Mouse (Mus musculus) cerebellum, adult 18-20 months (tissue): ENCODE data around the gene Plcl2.
A peak's percentile ranks its signal among the peaks of the same experiment; 100 is the strongest.

Experiments
- DNase-seq, 2 experiments: peaks; one replicate each; pipeline ENCODE4 v3.0.0; 2021

Gene Plcl2

GRCm38 (mm10) chr17:50509251-50510104 lies at the start of gene Plcl2:
TSS of gene Plcl2 (plus strand) at chr17:50509403.
- peak; percentile 60 to 79 for DNase-seq

- no peak for DNase-seq
Measured at GRCm38 (mm10) chr17:50460301-50460700, 48.9 kb upstream of the Plcl2 start.

GRCm38 (mm10) chr17:50467438-50467837 lies 41.8 kb upstream of the Plcl2 start:
- DNase-seq = no peak

- DNase-seq = no peak
Measured at GRCm38 (mm10) chr17:50469126-50469525, 40.1 kb upstream of the Plcl2 start.

- no peak for DNase-seq
Measured at GRCm38 (mm10) chr17:50469543-50470431, 39.4 kb upstream of the Plcl2 start.

DNA sequence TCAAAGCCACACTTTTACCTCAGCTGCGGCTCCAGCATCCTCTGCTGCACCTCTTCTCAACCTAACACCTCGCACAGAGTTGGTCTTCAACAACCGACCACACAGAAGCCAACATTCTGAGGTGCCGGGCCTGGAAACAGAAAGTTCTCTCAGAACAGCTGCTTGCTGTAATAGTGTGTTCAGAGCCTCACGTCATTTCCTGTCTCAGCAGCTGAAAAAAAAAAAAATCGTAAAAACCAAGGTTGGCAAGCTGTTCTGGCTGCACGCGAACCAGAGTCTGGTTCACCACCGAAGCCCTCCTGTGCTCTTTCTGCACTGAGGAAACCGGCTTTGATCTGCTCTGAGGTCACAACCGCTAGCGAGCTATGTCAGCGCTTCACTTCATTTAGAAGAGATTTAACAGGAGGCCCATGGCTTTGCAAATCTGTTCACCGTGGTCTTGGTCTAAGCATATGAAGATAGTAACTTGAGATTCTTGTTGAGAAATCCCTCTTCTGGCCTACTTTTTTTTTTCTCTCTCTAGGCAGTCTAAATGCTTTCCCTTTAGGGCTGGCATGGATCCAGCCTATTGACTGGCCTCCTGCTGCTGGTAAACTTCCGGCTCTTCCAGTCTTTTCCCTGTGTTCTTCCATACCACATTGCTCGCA lies 38.6 kb upstream of the Plcl2 start:
- peak in 1 of 2 experiments; percentile 20 for DNase-seq

DNA sequence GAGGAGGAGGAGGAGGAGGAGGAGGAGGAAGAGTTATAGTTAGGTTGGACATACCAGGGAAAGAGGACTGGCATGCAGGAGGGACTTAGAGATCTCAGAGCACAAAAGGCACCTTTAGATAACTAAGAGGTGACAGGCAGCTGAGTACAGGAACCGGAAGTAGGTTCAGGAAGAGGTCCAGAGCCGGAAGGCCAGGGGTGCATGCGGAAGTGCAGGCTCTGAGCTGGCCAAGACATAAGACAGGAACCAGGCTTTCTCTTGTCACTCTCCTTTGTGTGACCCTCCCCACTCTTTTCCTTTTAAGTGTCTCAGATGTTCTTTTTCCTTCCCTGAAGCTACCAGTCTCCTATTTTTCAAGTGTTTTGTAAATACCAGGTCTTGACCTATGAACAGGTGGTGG lies 38.0 kb upstream of the Plcl2 start:
- no peak for DNase-seq

GRCm38 (mm10) chr17:50477277-50477676 lies 31.9 kb upstream of the Plcl2 start:
- DNase-seq = no peak

GRCm38 (mm10) chr17:50480867-50481266 lies 28.3 kb upstream of the Plcl2 start:
- no peak for DNase-seq

DNA sequence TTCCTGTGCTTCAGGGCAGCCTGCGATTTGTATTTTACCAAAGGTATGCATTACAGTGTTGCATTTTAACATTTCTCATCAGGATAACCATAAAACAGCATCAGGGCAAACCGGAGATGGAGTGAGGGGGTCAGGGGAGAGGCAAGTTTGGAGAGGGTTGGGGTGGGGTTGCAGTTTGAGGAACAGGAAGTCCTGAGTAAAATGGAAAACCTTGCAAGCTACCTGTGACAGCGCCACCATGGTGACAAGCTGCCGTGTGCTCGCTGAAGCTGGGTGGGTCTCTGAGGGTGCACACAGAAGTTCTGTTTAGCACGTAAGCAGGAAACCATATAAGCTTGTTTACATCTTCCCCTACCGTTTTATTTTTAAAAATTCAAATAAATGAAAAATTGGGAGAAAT lies 25.5 kb upstream of the Plcl2 start:
- DNase-seq = no peak

DNA sequence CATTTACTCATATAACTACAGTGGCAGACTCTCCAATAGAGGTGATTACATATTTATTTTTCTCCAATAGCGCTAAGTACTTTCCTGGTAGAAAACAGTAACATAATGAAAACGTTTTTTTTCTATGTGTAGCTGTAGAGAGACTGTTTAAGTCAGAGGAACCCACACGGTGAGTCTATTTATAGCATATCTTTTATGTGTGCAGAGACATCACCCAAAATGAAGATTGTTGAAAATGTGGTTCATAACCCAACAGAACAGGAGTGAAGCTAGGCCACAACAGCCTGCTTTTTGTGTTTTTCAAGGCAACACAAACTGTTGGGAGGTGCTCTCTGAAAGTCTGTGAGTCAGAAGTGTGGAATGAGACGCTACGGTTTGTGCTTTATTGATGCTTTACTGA lies 24.2 kb upstream of the Plcl2 start:
- DNase-seq = no peak

- DNase-seq = no peak
Measured at GRCm38 (mm10) chr17:50487058-50487618, 22.1 kb upstream of the Plcl2 start.

- DNase-seq = no peak
Measured at GRCm38 (mm10) chr17:50487670-50488069, 21.5 kb upstream of the Plcl2 start.

DNA sequence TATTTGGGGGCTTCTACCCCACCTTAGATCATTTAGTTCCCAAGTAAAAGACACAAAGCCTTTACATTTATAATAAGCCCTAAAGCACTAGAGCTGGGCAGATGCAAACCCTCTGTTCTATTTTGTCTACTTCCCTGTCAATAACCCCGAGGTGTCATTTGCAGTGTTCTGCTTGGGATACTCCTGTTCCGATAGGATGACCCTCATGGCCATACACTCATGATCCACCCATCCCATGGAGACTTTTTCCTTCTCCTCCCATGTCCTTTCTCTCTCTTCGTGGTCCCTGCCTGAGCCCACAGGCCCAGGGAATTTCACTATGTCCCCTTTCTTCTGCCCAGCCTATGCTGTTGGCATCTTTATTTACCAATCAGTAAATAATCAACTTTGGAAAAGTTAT lies 20.8 kb upstream of the Plcl2 start:
- DNase-seq = no peak

DNA sequence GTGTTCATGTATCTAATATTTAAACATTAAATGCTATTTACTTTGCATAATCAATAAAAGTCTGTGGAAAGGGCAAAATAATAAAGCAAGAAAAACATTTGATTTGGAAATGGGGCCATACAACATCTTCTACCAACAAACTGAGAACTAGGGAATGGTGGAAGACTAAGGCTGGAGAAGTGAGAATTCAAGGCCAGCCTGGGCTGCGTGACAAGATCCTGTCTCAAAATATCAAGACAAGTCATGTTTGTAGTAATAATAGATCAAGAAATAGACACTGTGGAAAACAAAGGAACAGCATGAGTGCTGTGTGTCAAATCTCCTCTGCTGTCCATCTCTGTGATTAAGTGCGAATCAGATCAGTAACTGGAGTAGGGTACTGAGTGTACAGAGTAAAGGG lies 20.3 kb upstream of the Plcl2 start:
- DNase-seq = no peak

GRCm38 (mm10) chr17:50490644-50491430 lies 18.4 kb upstream of the Plcl2 start:
- peak; percentile 37 to 47 for DNase-seq

- no peak for DNase-seq
Measured at GRCm38 (mm10) chr17:50491496-50491895, 17.7 kb upstream of the Plcl2 start.

DNA sequence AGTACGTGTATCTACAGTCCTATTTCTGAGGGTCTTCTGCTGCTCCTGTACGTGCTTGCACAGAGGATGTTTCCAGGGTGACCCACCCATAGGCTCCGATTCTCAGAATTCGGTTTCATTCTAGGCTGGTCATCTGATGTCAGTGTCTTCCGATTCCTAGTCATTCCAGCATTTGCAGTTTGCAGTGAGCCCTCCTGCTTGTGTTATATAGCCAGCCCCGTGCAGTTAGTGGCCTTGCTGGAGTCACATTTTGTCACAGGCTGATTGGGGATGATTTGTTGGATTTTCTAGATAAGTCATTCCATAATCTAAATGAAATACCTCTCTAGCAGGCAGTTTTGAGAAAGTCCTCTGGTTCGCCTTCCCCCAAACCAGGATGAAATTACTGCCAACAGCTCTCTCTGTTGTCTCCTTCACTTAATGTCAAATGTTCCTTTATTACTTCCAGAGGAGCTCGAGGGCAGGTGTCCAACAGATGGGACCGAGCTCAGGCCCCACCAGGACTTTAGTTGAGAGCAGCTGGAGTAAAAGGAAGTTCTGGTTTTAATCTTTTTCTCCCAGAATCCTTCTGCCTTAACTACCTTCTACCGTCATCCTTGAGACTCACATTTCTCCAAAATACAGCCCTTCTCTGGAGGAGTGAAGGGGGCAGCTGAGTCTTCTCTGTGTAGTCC lies 13.8 kb upstream of the Plcl2 start:
- no peak for DNase-seq

DNA sequence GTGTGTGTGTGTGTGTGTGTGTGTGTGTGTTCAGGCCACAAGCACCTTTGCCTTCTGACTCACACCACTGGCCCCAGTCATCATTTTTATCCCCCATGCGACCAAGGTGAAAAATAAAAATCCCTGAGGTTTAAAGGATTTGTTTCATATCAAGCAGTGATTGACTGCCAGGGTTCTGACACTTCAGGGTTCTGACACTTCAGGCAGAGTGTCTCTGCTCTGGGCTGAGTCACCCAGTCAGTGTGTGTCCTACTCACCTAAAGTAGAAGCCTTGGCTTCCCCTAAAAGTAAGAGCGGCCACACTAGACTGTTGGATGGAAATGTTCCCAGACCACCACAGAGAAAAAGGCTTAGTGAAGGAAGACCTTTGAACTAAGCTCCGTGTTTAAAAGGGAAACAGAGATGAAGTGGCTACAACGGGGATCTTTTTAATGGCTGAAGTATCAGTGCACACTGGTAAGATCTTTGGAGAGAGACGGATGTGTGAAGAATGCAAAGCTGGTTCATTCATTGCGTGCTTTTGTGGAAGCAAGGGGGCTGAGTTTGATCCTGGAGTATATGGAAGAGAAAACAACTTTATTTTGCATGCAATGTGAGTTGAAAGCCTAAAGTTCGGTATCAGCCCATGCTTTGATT lies 11.0 kb upstream of the Plcl2 start:
- DNase-seq = no peak

- no peak for DNase-seq
Measured at GRCm38 (mm10) chr17:50499091-50499790, 10.0 kb upstream of the Plcl2 start.
